Mouse (Mus musculus): ENCODE data around the gene Cry2. TPM values are rescaled to one million over a fixed set of nuclear protein-coding genes. Genes with fewer than 3 reads are reported as not detected.

Gene Cry2
- polyA plus RNA-seq, 1 experiment = 0.36 TPM

GRCm38 (mm10) chr2:92360186-92360823 is 73.5 kb downstream of the Cry2 start:
- no peak for TF ChIP-seq GATA1 (IDR thresholded peaks at IDR 0.05; ENCODE audit: low read length)
- TF ChIP-seq TAL1 (IDR thresholded peaks at IDR 0.05; ENCODE audit: low read length) = no peak
- no peak overlapping the region for H3K4me3 ChIP-seq (replicated peaks)
- no peaks in the 10 kb centered on the region for H3K4me1 ChIP-seq (ENCODE audit: control insufficient read depth)
- H3K9me3 ChIP-seq (ENCODE audit: control insufficient read depth, low read length) = no peaks in the 10 kb centered on the region
- peaks cover 7% of the 10 kb centered on the region for H3K36me3 ChIP-seq (ENCODE audit: control insufficient read depth)
- H3K27me3 ChIP-seq (ENCODE audit: control insufficient read depth) = no peaks in the 10 kb centered on the region

GRCm38 (mm10) chr2:92359301-92359700 is 74.5 kb downstream of the Cry2 start:
- no peak for TF ChIP-seq GATA1 (IDR thresholded peaks at IDR 0.05; ENCODE audit: low read length)
- TF ChIP-seq TAL1 (IDR thresholded peaks at IDR 0.05; ENCODE audit: low read length) = no peak
- Histone ChIP-seq H3K36me3 (ENCODE audit: control insufficient read depth) (peaks cover 6% of the 10 kb centered on the region), H3K9me3 (ENCODE audit: control insufficient read depth, low read length) (no peaks in the 10 kb centered on the region), H3K4me1 (ENCODE audit: control insufficient read depth) (no peaks in the 10 kb centered on the region), H3K27me3 (ENCODE audit: control insufficient read depth) (no peaks in the 10 kb centered on the region), H3K4me3 (replicated peaks) (no peak overlapping the region)

DNA sequence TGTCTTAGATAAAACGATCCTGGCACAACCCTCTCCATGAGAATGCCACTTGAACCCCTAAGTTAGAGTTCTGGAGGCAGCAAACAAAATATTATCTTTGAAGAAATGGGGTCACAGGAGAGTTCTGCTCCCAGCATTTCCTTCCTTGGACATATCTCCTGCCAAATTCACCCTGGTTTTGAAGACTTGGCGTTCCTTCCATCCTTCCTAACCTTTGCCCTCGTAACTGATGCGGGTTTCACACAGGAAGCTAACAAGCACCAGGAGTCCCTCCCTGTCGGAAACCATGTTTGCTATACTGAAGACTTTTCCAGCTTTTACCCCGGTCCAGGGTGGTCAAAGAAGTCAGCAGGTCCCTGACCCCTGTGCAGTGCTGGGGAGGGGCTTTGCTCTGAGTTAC is 79.6 kb downstream of the Cry2 start:
- Histone ChIP-seq H3K36me3 (ENCODE audit: control insufficient read depth) (peaks cover 4% of the 10 kb centered on the region), H3K4me1 (ENCODE audit: control insufficient read depth) (no peaks in the 10 kb centered on the region)
- TF ChIP-seq GATA1 (IDR thresholded peaks at IDR 0.05; ENCODE audit: low read length) (no peak), TAL1 (IDR thresholded peaks at IDR 0.05; ENCODE audit: low read length) (no peak)

More for the DNA sequence above, 79.6 kb downstream of the Cry2 start:
- Histone ChIP-seq H3K27me3 (ENCODE audit: control insufficient read depth) (no peaks in the 10 kb centered on the region), H3K9me3 (ENCODE audit: control insufficient read depth, low read length) (no peaks in the 10 kb centered on the region), H3K4me3 (replicated peaks) (no peak overlapping the region)

Other genes with a start within 250 kb of the Cry2 start
- 2.6 and 3.5 TPM in 2 replicates for gene Pex16, start 59.4 kb downstream of the Cry2 start, polyA plus RNA-seq (2012)
- gene Large2, start 59.2 kb downstream of the Cry2 start, polyA plus RNA-seq (2012) = 0.03 TPM in 1 of 2 replicates, not detected in the other
- gene 1700029I15Rik, start 51.5 kb downstream of the Cry2 start, polyA plus RNA-seq (2012) = 0.23 and 0.41 TPM in 2 replicates
- 0.03 TPM in 1 of 2 replicates, not detected in the other for gene Mapk8ip1, start 32.8 kb downstream of the Cry2 start, polyA plus RNA-seq (2012)
- gene Slc35c1, start 26.5 kb upstream of the Cry2 start, polyA plus RNA-seq (2012) = 0.35 and 0.38 TPM in 2 replicates
- gene Chst1, start 165.7 kb upstream of the Cry2 start, polyA plus RNA-seq (2012) = 0.01 TPM in 1 of 2 replicates, not detected in the other